Mouse (Mus musculus) brain, embryonic 14.5 days (tissue): ENCODE data around the gene Atp10b.

Experiments
- CTCF ChIP-seq: fragments of 200-500 bp; IDR thresholded peaks from 2 replicates; pipeline ENCODE4 v1.5.1; 2012; ENCODE audit warnings: inconsistent platforms, mild to moderate bottlenecking, moderate library complexity, borderline replicate concordance; ENCODE audit not compliant: insufficient read depth, insufficient read length; ENCODE audit errors: extremely low read depth
- POLR2A ChIP-seq: fragments of 200-500 bp; IDR thresholded peaks from 2 replicates; pipeline ENCODE4 v1.6.1; 2012; ENCODE audit warnings: mild to moderate bottlenecking, inconsistent platforms, borderline replicate concordance; ENCODE audit not compliant: poor library complexity, insufficient read depth, insufficient read length, severe bottlenecking; ENCODE audit errors: extremely low read depth

DNA sequence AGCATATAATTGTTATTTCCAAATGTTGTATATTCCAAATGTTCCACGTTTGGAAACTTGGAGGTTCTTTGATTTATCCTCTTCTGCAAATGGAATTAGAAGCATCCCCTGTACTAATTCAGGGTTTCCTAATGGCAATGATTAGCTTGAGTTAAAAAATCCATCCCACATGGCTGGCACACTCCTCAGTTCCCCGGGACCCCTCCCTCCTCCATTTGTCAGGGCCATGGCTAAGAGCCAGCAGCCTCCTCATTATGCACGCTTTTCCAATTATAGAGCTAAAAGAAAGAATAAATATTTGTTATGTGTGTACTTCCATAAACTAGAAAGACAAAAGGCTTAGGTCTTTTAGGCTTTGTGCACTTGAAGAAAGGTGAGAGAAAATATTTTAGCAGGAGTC is 53.9 kb downstream of the Atp10b start:
- TF ChIP-seq POLR2A (no peak), CTCF (no peak)
